Mouse (Mus musculus) adrenal gland, adult (tissue): Measurements from ENCODE around the gene Spaca6.

Experiments
- DNase-seq, 2 experiments: peaks; one replicate each; pipeline ENCODE4 v3.0.0; 2022 to 2023; ENCODE audit warnings: low spot score in 1 of 2; ENCODE audit not compliant: inconsistent age in 2 of 2

Gene Spaca6

DNA sequence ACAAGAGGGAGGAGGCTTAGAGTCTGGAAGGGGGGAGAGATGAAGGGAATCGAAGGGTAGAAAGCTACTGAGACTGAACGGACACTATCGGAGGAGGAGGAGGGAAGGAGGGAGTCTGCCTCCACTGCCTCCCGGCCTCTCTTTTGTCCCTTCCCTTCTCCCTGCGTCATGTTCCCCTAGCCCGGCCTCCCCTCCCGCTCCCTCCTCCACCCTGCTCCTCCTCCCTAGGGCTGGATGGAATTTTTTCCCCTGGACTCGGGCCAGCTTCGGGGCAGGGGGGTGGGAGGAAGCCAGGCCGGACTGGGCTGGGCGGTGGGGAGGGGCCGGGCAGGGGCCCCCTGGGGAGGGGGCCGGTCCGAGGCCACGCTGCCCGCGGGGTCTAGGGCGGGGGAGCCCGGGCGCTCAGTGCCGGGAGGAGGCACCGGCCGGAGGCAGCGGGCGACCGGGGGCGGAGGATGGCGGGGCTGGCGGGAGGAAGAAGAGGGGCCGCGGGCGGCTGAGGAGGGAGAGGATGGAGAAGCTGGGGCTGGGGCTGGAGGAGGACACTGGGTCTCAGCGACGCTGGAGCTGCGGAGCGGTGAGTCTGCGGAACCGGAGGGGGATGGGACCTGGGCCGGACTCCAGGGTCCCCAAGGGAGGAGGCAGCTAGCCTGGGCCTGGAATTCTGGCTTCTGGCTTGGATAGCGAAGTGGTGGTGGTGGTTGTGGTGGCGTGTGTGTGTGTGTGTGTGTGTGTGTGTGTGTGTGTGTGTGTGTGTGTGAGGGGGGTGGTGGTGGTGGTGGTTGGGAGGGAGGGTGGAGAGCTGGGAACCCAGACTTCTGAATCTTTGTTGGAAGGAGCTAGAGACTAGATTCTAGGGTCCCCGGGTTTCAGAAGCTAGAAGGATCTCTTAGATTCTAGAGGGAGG, at the start of gene Spaca6:
Gene Spaca6, plus strand, starts transcription at position 408 of the 907 bp plus-strand sequence.
- DNase-seq = peak; percentile 97 to 99

DNA sequence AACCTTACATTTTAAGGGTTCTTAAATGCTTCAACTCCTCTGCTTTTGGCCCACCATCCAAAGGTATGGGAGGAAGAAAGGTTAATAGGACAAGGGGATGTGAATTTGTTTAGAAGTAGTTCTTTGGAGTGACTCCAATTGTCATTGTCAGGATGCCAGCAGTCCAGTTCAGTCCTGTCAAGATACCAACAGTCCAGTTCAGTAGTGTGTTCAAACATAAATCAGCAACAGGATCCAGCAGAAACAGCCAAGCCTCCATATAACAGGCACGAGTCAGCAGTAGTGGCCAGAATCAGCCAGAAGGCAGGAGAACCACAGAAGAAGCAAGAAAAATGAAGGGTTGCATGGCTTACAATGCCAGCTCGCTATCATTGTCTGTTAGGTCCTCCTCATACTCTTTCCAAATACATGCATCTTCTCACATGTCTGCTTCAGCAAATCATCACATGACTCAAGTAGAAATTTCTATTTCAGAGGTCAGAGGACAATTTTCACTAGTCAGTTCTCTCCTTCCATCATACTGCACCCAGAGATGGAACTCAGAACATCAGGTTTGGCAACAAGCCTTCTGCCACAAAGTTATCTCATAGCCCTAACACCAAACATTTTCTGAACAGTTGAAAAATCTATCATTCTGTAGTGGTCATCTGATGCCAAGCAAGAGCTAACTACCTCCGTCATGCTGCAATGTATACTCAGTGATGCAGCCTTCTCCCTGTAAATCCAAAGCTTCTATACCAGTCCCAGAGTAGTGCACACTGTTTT, 35.9 kb upstream of the Spaca6 start:
- DNase-seq = no peak

DNA sequence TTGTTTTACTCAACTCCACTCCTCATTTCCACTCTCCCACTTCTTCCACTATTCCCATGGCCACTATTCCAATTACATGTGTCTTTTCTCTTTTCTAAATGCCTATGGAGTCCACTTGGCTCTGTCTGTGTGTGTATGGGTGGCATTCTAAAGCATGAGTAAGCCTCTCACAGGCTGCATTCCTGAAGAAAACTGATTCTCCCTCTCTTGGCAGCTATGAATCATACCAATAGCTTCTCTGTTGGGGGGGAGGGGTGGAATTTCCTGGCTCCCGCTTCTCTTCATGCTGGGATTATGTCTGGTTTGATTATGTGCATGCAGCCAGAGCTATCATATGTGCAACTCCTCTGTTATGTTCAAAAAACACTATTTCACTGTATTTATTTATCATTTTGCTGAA, 34.4 kb upstream of the Spaca6 start:
- peak; percentile 39 to 70 for DNase-seq

DNA sequence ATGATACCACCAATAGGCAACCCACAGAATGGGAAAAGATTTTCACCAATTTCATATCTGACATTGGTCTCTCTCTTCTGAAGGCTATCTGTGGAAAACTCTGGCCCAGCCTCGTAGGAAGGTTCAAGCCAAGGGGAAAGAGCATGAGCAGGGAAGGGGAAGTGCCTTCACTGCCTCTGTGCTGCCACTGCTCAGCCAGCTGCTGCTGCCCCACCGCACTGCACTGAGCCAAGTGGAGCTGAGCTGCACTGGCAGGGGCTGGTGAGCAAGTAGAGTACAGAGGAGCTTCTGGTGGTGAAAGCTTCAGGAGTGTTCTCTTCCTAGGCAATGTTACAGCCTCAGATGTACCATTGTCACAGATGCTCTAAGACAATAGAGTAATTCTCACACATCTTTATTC, 31.4 kb upstream of the Spaca6 start:
- DNase-seq = no peak

DNA sequence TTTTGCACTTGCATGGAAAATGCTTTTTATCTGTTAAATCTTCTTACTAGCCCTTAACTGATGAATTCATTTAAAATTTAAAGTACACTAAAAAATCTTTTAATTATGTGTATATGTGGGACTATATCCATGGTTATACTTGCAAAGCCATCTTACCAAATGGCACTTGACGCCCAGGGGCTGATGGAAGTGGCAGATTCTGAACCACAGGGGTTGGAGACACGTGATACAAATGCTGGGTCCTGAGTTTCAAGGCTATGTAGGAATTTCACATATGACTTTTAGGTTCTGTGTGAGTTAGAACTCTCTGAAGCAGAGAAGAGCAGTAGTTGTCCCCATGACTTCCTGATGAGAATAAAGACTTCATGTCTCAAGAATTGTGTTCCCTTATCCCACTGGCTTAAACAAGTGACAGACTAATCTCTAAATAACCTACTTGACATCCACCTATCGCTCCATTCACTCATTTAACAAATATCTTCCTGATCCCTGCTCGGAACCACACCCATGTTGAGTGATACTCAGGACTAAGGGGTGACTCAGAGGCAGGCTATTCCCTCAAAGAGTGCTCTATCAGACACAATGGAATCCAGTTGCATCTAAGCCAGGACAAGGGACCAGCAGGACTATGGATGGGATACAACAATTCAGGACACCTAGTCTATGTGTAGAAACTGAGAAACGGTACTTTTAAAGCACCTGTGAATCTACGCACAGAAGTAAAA, 3.2 kb upstream of the Spaca6 start:
- no peak for DNase-seq

DNA sequence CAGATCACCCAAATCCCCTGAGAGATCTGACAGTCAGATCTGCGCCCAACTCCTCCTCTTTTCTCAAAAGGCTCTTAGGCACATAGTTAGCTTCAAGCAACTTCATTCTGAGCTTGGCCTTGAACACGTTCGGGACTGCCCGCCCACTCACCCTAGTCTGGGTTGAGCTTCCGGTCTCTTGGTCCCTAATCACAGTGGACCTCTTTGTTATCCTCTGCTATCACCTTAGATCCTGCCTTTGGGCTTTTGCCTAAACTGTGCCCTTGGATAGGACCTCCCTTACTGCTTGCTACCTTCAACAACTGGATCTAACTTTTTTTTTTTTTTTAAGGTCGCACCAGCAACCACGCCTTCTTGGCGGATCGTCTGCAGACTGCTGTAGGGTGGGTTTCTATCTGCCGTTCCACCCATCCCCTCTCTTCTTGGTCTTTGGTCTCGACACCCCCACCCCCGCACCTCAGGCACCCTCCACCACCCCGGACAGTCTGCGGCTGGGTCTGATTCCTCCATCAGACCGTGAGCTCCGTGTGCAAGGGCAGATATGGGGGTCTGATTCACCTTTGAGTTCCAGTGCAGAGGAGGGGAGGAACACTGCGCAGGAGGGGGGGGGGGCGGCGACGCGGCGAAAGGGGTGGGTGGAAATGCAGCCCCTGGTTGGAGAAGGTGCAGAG, 902 bp upstream of the Spaca6 start:
- DNase-seq = peak; percentile 84 to 92

DNA sequence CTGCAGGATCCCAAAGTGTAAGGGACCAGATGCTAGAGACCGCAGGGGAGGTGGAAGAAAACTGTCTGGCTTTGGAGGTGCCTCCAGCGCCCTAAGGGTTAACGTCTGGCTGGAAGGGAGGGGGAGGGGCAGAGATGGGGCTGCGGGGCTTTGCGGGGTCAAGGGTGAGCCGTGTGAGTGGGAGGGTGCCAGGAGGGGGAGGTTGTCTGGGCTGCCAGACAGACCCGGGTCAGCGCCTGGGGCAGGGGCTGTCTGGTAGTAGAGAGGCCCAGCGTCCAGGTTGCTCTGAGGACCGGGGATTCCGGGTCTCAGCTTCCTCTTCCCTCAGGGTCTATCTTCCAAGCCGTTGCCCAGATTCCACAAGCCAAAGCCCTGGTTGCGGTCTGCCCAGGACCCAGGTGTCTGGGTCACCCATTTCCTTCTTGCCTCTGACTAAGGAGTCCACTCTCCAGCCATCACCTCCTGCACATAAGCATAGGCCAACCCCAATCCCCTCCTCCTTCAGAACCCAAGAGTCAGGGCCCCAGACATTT, 766 bp downstream of the Spaca6 start:
- peak; percentile 81 to 92 for DNase-seq

DNA sequence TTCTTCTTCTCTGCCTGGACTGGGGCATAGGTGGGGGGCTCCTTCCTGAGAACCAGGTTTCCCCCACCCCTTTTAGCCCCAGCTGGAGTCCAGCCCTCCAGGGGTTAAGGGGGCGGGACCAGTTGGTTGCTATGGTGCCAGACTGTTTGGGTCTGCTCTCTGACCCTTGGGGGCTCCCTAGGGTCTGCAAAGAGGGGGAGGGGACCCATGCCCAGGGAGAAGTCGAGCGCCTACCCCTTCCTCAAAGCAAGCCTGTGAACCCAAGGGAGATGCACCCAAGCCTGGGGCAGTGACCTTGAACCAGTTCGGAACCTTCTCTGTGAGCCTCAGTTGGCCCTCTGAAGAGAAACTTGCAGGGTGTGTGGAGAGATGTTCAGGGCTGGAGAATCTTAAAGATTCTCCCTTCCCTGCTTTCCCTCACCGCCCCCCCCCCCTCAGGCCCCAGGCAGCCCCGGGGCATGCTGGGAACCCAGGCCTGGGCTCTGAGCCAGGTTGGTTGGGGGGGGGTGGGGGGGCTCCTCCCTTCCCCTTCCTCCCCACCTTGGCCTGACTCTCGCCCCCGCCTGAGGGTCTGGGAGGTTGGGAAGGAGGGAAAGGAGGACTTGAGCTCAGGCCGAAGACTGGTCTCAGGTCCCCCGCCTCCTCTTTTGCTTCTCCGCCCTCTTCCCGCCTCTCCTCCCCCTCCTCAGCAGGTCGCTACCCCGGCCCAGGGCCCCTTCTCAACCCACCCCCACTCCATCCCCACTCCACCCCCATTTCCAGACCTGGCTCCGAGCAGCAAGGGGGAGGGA, 1.4 kb downstream of the Spaca6 start:
- DNase-seq = peak; percentile 75 to 86

DNA sequence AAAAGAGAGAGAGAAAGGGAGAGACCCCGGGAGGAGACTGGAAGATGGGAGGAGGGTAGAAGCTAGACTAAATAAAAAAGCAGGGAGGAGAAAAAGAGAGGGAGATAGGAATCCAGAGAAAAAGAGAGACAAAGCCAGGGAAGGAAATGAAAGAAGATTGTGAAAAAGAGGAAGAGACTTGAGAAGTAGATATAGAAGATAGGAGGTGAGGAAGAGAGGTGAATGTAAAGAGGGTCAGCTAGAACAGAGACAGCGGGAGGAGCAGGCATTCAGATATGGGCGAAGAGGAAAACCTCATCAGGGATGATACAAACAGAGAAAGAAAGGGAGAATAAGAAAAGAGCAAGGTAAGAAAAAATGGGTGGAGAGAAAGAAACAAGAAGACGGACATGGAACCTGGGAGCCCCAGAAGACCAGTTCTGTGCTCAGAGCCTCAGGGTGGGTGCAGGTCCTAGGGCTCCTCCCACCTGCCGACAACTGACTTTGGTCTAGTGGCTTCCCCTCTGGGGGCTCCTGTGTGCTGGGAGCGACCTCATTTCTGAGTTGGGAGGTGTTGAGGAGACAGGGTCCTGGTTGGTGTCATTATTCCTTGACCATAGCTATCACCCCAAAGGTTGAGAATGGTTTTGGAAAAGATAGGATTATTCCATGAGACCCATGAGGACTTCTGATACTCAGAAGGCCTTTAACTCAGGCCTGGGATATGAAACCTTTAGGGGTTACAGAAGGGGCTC, 2.3 kb downstream of the Spaca6 start:
- peak; percentile 35 to 70 for DNase-seq

DNA sequence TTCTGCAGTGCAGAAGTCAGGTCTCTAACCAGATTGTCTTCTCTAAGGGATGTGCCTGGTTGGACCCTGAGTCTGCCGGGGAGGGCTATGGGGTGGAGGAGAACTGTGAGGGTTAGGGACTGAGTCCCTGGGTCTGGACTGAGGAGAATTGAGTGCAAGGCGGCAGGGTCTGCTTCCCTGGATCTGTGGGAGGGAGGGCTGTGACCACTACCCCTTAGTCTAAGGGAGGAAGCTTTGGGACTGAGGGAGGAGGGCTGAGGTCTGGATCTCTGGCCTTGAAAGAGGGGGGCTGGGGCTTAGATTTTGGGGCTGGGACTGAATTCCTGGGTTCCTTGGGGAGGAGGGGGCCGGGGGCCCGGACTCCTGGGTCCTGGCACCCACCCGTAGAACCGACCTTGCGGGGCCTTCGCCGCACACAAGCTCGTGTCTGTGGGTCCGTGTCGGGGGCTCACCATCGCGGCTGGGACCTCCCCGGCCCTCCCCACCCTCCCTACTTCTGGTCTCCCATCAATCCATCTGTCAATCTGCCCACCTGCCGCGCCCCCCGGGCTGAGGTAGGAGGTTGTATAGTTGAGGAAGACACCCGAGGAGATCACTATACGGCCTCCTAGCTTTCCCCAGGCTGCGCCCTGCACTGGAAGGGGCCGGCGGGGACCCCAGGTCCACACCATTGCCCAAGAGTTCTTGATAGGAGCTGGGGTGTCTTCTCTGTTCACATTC, 3.0 kb downstream of the Spaca6 start:
- peak; percentile 22 to 60 for DNase-seq

DNA sequence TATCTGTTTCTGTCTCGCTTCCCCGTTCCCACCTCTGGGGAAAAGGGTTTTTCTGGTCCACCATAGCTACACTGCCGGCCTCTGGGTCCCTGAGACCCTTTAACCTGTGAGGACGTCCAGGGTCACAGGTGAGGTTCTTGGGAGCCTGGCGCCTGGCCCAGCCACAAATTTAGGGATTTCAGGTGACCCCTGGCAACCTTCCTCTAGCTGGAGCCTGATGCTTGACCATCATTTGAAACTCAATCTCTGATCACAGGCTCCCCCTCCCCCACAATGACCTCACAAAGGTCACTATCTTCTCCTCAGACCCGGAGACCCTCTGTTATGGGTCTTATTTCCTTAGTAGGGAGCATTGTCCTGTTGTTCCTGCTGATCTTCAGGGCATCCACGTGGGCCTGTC, 3.8 kb downstream of the Spaca6 start:
- peak in 1 of 2 experiments; percentile 39 for DNase-seq

DNA sequence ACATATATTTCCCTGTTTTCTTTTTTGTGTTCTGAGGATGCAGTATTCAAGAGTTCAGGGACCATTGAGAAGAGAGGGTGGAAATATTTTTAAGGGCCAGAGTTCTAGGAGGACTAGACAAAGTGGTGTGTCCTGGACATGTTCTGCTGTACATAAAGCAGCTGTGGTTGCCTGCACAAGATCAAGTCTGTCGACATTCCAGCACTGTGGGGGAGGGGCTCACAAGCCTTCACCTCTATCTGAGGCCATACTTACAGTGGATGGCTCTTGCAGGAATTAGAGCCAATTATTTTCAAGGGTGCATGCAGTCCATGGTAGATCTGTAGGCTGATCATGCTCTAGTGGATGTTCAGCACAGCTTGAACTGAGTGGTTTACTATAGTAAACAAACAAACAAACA, 7.9 kb downstream of the Spaca6 start:
- DNase-seq = peak in 1 of 2 experiments; percentile 50

DNA sequence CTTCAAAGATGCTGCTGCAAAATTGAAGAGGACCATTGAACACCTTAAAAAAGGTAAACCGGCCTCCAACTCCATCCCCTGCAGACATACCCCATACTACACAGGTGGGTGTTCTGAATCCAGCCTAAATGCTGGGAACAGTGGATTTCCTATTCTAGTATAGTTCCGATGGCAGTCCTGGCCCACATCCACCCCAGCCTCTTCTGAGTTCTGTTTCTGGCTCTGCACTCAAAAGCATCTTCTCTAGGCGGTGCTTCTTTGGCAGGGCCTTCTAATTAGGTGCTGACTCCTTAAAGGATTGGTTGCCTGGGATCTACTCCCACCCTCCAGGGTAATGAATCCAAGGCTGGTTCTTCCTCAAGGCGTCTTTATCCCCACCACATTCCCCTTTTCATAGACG, 9.1 kb downstream of the Spaca6 start:
- peak in 1 of 2 experiments; percentile 39 for DNase-seq

DNA sequence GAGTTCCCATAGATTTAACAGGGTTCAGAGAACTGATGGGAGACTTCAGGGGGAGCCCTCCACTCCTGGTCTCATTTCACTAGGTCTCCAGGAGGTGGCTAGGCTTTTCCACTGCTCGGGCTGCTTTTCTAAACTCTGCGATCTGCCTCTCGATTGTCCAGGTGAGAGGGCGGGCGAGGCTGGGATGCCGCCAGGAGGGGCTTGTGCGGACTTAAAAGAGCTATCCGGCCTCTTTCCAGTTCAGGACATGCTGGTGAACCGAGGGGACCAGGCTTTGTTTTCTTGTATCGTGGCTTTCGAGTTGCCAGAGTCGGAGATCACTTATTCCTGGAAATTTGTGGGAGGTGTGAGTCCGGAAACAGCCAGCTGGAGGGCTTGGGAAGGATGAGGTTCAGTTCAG, 10.5 kb downstream of the Spaca6 start:
- DNase-seq = no peak

DNA sequence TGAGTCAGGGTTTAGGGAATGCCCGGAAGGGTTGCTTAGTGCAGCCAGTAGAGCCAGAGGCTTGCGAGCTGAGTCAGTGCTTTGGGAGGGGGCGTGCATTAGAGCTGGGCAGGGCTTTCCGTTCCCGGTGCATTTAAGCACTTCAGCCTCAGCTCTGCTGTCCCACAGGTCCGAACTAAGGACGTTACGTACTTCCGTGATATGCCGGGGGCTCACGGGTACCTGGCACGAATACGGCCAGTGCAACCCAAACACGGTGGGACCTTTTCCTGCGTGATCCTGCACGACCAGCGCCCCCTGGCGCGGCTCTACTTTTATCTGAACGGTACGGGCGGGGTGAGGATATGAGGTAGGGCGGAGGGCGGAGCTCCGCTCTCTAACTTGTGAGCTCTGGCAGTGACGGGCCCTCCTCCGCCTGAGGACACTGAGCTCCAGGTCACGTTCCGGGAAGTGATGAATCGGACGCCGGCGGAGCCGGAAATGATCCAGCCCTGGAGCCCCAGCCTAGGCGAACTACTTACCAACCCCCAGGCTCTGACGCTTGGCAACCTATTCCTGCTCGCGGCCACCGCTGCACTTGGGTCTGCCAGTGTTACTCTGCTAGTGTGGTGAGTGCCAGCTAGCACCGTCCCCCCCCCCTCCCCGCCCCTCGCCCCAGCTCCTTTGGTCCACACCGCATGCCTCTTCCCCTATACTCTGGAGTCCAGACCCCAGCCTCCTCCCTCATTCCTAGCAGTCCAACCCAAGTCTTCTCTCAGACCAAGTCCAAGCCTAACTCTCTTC, 11.2 kb downstream of the Spaca6 start:
- peak; percentile 98 to 100 for DNase-seq

DNA sequence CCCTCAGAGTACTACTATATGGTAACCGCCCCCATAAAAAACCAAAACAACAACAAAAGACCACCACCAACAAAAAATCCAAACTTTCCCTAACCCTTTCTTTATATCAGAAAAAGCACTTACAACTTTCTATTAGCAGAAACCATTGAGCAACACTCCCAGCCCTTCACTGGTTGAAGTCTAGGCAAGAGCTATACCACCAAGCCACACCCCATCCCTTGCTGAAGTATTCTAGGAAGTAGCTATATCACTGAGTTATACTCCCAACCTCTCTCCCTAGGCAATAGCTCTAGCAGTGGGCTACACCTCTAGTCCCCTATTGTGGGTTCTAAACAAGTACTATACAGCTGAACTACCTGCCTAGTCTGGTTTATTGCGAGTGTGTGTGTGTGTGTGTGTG, 12.3 kb downstream of the Spaca6 start:
- no peak for DNase-seq

DNA sequence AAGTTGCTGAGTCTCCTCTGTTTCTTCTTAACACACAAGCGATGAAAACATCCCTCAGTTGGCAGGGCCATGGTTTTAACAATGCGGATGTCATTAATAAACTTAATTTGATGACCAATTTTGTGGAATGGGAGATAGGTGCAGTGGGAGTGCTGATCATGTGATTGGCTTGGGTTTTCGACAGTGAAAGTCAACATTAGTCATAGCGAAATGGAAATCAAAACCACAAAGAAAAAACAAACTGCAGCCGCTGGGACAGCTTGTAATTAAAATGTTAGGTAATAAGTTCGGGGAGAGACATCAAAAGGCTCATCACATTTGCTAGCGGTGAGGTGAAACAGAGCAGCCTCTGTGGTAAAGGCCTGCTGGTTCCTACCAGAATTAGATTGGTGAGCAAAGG, 13.8 kb downstream of the Spaca6 start:
- DNase-seq = peak in 1 of 2 experiments; percentile 36
